Mouse (Mus musculus) lung, adult 18-20 months (tissue): ENCODE results near the gene Nfib.

Source experiments
- DNase-seq, 2 experiments: peaks; one replicate each; pipeline ENCODE4 v3.0.0; 2022; ENCODE audit warnings: mixed read lengths in 2 of 2

Nfib gene

GRCm38 (mm10) chr4:82383991-82384731, 321.4 kb downstream of the Nfib start:
- DNase-seq = no peak

- DNase-seq = no peak
These were observed 322.2 kb downstream of the Nfib start for GRCm38 (mm10) chr4:82383346-82383745.

GRCm38 (mm10) chr4:82381786-82382185, 323.8 kb downstream of the Nfib start:
- DNase-seq = no peak

GRCm38 (mm10) chr4:82380578-82380977, 325.0 kb downstream of the Nfib start:
- DNase-seq = no peak

- DNase-seq = no peak
These were observed 327.5 kb downstream of the Nfib start for GRCm38 (mm10) chr4:82378050-82378449.

- no peak for DNase-seq
These were observed 327.9 kb downstream of the Nfib start for GRCm38 (mm10) chr4:82377621-82378020.

- DNase-seq = no peak
These were observed 331.0 kb downstream of the Nfib start for GRCm38 (mm10) chr4:82374560-82374959.

- DNase-seq = no peak
These were observed 333.3 kb downstream of the Nfib start for GRCm38 (mm10) chr4:82372217-82372616.

- no peak for DNase-seq
These were observed 334.1 kb downstream of the Nfib start for GRCm38 (mm10) chr4:82371471-82371870.

- DNase-seq = no peak
These were observed 336.4 kb downstream of the Nfib start for GRCm38 (mm10) chr4:82369011-82369776.

- DNase-seq = no peak
These were observed 337.3 kb downstream of the Nfib start for GRCm38 (mm10) chr4:82368091-82368775.

GRCm38 (mm10) chr4:82364696-82365385, 340.7 kb downstream of the Nfib start:
- DNase-seq = no peak

GRCm38 (mm10) chr4:82363951-82364350, 341.6 kb downstream of the Nfib start:
- no peak for DNase-seq

- peak in 1 of 2 experiments; percentile 42 for DNase-seq
These were observed 343.3 kb downstream of the Nfib start for GRCm38 (mm10) chr4:82362294-82362693.

GRCm38 (mm10) chr4:82360081-82360511, 345.5 kb downstream of the Nfib start:
- DNase-seq = no peak

- DNase-seq = peak in 1 of 2 experiments; percentile 43
These were observed 346.4 kb downstream of the Nfib start for GRCm38 (mm10) chr4:82359110-82359509.

- DNase-seq = no peak
These were observed 356.5 kb downstream of the Nfib start for GRCm38 (mm10) chr4:82349006-82349405.

- peak; percentile 55 to 77 for DNase-seq
These were observed 360.8 kb downstream of the Nfib start for GRCm38 (mm10) chr4:82344787-82345186.

- DNase-seq = no peak
These were observed 361.3 kb downstream of the Nfib start for GRCm38 (mm10) chr4:82344224-82344623.

- no peak for DNase-seq
These were observed 366.6 kb downstream of the Nfib start for GRCm38 (mm10) chr4:82338930-82339329.

- peak in 1 of 2 experiments; percentile 30 for DNase-seq
These were observed 367.1 kb downstream of the Nfib start for GRCm38 (mm10) chr4:82338481-82338880.

GRCm38 (mm10) chr4:82336951-82337381, 368.6 kb downstream of the Nfib start:
- DNase-seq = no peak
